9 mouse cellular contexts compared by ENCODE assay signal in genomic region chr7:122968751-122969150, GRCm38 (mm10). TPM values are rescaled to one million over a fixed set of nuclear protein-coding genes. Genes with fewer than 3 reads are reported as not detected.
A peak's percentile ranks its signal among the peaks of the same experiment; 100 is the strongest.
DNase-seq lines count a peak whose midpoint lies in the region; ATAC-seq and TF ChIP-seq lines count a peak whose summit lies in the region.
"Had no signal": no experiment of that assay in that cellular context is flagged by ENCODE, and none has a peak within 500 bp of the region (broad histone marks: within the 10 kb centered on the region; RNA-seq: fewer than 3 reads in every experiment).

No protein-coding gene starts in this region.

- no peak for TF ChIP-seq CTCF in brain, embryonic 14.5 days (IDR thresholded peaks at IDR 0.05; ENCODE audit: borderline replicate concordance, extremely low read depth, insufficient read depth, insufficient read length)

- H3K36me3 ChIP-seq in kidney, embryonic 15.5 days = peaks cover 15% of the 10 kb centered on the region
- H3K36me3 ChIP-seq in intestine, embryonic 15.5 days = no peaks in the 10 kb centered on the region

- no peaks in the 10 kb centered on the region for H3K9me3 ChIP-seq in kidney, embryonic 15.5 days (replicated peaks)
- no peaks in the 10 kb centered on the region for H3K9me3 ChIP-seq in intestine, embryonic 15.5 days

- H3K27me3 ChIP-seq in kidney, embryonic 15.5 days = no peaks in the 10 kb centered on the region
- H3K27me3 ChIP-seq in intestine, embryonic 15.5 days (replicated peaks) = no peaks in the 10 kb centered on the region

- H3K4me3 ChIP-seq in kidney, embryonic 15.5 days (replicated peaks) = no peak overlapping the region
- H3K4me3 ChIP-seq in intestine, embryonic 15.5 days (replicated peaks) = peak overlapping the region; percentile 80; the same call in 1 of the 2 replicates

- H3K9ac ChIP-seq in kidney, embryonic 15.5 days = no peak overlapping the region
- H3K9ac ChIP-seq in intestine, embryonic 15.5 days = no peak overlapping the region

- ATAC-seq in kidney, embryonic 15.5 days (replicated peaks; ENCODE audit: low FRiP score) = no peak
- ATAC-seq in intestine, embryonic 15.5 days = no peak

- whole genome bisulfite sequencing in kidney, embryonic 15.5 days = 56% methylated on average over 4 of the region's 4 CpGs
- 52% methylated on average over 4 of the region's 4 CpGs for WGBS in intestine, embryonic 15.5 days

- TF ChIP-seq POLR2A in brain, embryonic 14.5 days (IDR thresholded peaks at IDR 0.05; ENCODE audit: borderline replicate concordance, extremely low read depth, insufficient read depth, insufficient read length, poor library complexity, severe bottlenecking) = no peak

- H3K27ac ChIP-seq in kidney, embryonic 15.5 days = no peak overlapping the region
- H3K27ac ChIP-seq in intestine, embryonic 15.5 days = no peak overlapping the region

- H3K4me1 ChIP-seq in kidney, embryonic 15.5 days = peaks cover 22% of the 10 kb centered on the region
- 0 out of 2 replicates have a peak, but pooled peaks cover 4% of the 10 kb centered on the region for H3K4me1 ChIP-seq in intestine, embryonic 15.5 days (replicated peaks)

- H3K4me2 ChIP-seq in kidney, embryonic 15.5 days = peak overlapping the region; percentile 79
- peak overlapping the region; percentile 64 for H3K4me2 ChIP-seq in intestine, embryonic 15.5 days (replicated peaks)

- DNase-seq in kidney, postnatal 14 days = no peak
- peak; percentile 34 for DNase-seq in brain, embryonic 14.5 days (ENCODE audit: low read depth)
- peak; percentile 50 for DNase-seq in naive thymus-derived CD4-positive, alpha-beta T cell, adult 2 months (ENCODE audit: low read depth)
- DNase-seq in layer of hippocampus, postnatal 14 days (ENCODE audit: low spot score in 2 of 2) = no peak
- no peak for DNase-seq in spleen, adult 18-20 months
- DNase-seq in cerebellum, postnatal 25 days = no peak
- DNase-seq: lung, adult 2 months had no signal

RNA-seq across cellular contexts. Expression of gene Rbbp6, which starts 3.3 kb away (rescaled TPM):
- polyA plus RNA-seq in kidney, embryonic 15.5 days (2015; fragmentation: Nextera tagmentation; extraction: Ambion mirVana) = 30.6 and 31.9 TPM in 2 replicates
- polyA plus RNA-seq in brain, embryonic 14.5 days (2012; rRNA removed) = 50.5 and 64.2 TPM in 2 replicates
- polyA plus RNA-seq in intestine, embryonic 15.5 days (2015; fragmentation: Nextera tagmentation; extraction: Ambion mirVana) = 23.6 and 26.9 TPM in 2 replicates
- 10 to 100 TPM; 57.6 to 70.6 TPM for total RNA-seq in layer of hippocampus, postnatal 14 days (2021)

Comparison
In these comparisons a context has a peak if more than half of its experiments do, and no peak if none do; other contexts are left out.
1. DNase-seq: peak in brain, embryonic 14.5 days (single experiment) and naive thymus-derived CD4-positive, alpha-beta T cell, adult 2 months (single experiment); none in kidney, postnatal 14 days (single experiment), layer of hippocampus, postnatal 14 days (0 of 2), spleen, adult 18-20 months (0 of 2) and cerebellum, postnatal 25 days (0 of 2).